Mouse (Mus musculus) thymus, postnatal 36 days (tissue): Measurements from ENCODE around the gene Tmem132d.
"Not testable (repeated sequence)": the region's sequence is repeated elsewhere in the genome, so short reads cannot be mapped to it uniquely, and the experiment has no call there.

Source experiments
- DNase-seq, 2 experiments: peaks; one replicate each; pipeline ENCODE4 v3.0.0; 2022; ENCODE audit warnings: mixed read lengths in 2 of 2

Tmem132d gene

GRCm38 (mm10) chr5:128072616-128073015 is 360.3 kb downstream of the Tmem132d start:
- no peak for DNase-seq

DNA sequence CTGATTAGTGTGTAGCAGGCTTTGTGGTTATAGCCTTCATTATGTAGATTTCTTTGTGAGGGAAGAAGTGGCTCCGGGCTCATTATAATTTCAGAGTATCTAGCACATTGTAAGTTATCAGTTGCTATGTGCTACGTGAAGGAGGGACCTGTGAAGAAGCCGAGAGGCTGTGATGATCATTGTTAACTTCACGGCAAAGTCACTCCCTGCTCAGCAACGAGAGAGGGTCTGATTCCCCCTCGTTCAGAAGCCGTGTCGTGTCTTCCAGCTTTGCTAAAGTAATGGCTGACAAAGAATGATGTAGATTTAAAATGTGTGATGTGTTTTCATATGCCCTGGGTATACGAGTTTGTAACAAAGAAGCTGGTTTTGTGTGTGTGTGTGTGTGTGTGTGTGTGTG is 391.1 kb downstream of the Tmem132d start:
- DNase-seq = no peak

- no peak for DNase-seq
These were observed 392.8 kb downstream of the Tmem132d start for GRCm38 (mm10) chr5:128040036-128040435.

GRCm38 (mm10) chr5:128027076-128027475 is 405.8 kb downstream of the Tmem132d start:
- no peak for DNase-seq

DNA sequence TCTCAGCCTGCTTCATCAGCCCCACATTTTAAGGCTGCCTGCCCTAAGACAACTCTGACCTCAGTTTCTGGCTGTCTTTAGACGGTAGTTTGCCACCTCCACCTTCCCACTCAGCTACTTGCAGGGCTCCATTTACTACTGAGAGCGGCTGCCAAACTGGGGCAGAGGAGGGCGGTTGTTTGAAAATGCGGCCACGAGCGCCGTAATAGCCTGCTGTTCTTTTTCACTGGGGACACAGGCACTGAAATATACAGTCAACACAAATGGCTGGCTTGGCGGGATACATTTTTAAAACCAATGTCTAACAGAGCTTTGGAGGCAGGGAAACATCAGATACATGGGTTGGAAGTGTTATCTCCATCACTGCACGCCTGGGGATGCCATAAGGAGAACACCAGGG is 428.2 kb downstream of the Tmem132d start:
- no peak for DNase-seq

DNA sequence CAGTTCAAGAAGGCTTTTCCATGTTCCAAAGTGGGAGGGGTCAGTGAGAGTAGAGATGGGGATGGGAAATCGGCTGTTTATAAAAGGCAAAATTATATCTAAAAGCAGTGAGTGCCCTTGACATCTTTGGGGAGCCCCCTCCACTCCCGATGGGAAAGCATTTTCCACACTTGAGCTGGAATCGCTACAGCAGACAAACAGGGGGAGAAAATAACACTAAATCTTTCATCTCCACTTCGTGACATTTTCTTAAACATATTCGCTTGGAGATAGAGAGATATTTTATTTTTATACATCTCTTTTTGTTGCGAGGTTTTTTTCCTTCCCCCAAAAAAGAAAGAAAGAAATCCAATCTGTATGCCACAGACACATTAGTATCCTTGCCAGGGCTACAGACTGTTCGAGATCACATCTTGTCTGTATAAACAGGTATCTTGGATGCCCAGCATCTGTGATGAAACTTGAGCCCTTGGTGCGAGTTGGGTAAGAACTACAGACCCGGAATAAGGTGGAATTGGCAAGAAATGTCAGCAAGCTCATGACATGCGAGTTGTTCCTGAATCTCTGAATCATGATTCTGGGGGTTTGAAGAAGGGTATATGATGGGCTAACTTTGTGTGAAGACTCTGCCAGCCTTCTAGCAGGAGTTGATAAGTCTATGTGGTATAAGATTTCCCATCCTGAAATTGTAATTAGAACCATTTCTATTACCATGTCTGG is 436.2 kb downstream of the Tmem132d start:
- DNase-seq = no peak

DNA sequence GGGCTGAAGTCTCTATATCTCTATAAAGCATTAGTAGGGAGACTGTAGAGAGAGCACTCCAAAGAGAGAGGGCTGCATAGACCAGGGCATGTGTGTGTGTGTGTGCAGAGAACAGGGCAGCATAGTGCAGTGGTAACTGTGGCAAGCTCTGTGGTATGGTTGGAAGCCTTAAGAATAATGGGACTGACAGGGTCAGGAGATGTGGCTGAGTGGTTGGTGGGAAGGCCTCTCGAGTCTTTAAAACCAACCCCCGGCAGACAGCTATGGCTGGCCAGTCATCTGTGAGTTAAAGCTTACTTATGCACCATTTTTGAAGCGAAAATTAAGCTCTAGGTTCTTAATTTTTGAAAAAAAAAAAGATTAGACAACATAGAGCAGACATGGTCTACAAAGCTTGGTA is 439.4 kb downstream of the Tmem132d start:
- DNase-seq = no peak

DNA sequence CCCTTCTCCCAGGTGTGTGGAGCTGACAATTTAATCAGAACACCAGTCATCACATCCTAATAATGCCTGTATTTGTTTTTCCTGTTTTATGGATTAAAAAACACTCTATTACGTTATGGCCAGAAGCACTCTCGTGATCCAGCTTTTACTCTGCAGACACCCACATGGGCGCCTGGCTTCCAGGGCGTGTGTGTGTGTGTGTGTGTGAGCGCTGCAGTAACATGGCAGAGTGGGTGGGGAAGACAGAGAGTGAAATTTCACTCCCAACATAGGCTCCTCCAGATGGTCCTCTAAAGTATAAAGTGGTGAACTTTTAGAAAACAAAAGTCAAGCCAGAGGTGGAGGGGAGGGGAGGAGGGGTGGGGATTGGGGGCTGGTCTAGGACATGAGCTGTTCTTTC is 442.1 kb downstream of the Tmem132d start:
- no peak for DNase-seq

- DNase-seq = not testable (repeated sequence)
These were observed 452.9 kb downstream of the Tmem132d start for GRCm38 (mm10) chr5:127980003-127980358.

DNA sequence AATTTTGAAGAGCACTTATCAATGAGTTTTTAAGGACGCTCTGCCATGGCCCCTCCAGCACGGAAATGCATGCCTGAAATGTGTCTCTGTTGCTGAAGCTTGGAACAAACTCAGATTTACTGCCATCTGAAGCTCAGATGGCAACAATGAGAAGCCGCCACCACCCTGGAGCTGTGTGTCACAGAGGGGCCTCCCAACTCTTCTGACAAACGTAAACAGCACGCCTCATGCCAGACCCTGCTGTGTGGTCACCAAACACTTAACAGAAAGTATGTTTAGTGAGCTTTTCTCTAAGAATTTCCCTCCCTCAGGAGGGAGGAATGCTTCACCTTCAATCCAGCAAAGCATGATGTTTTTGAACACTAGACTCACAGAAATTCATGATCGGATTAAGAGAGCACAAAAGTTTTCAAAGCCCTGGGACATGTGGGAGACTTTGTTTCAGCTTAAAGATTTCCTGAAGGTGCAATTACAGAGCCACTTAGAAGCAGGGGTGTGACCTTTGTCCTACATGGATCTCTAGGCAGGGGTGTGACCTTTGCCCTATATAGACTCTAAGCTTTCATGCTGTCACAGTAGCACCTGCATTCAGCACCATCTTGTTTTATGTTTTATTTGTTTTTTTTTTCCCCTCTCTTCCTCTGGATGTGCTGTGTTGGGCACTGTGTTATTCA is 453.4 kb downstream of the Tmem132d start:
- no peak for DNase-seq

DNA sequence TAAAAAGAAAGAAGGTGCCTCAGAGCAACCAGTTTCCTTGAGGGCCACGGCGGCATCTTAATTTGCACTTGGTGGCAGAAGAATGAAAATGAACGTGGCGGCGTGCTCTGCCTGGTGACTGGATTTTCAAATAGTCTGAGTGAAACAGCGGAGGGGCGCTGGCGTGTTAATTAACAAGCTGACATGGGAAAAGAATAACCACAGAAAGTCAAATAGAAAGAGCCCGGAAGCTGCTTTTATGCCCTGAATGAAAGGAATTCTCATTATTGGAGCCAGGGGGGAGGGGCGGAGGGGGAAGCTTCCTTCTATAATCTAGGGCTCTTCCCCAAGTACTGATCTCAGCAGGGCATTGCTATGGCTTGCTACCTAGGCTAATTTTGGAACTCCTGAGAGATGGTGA is 456.2 kb downstream of the Tmem132d start:
- no peak for DNase-seq

- no peak for DNase-seq
These were observed 467.2 kb downstream of the Tmem132d start for GRCm38 (mm10) chr5:127965700-127966099.

DNA sequence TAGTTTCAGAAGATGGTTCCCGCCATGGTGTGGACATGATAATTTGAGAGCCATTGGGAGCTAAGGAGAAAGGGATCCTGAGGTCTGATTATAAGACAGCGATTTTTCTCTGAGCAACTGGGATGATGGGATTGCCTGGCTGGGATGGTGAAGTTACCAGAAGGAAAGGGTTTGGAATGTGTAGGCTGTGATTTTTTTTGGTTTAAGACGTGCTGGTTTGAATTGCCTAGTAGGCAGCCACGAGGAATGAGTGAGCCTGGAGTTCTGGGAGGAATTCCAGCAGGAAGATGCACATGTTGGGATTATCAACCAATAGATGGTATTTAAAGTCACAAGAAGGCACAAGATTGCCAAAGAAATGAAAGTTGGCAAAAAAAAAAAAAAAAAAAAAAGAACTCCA is 470.2 kb downstream of the Tmem132d start:
- no peak for DNase-seq

DNA sequence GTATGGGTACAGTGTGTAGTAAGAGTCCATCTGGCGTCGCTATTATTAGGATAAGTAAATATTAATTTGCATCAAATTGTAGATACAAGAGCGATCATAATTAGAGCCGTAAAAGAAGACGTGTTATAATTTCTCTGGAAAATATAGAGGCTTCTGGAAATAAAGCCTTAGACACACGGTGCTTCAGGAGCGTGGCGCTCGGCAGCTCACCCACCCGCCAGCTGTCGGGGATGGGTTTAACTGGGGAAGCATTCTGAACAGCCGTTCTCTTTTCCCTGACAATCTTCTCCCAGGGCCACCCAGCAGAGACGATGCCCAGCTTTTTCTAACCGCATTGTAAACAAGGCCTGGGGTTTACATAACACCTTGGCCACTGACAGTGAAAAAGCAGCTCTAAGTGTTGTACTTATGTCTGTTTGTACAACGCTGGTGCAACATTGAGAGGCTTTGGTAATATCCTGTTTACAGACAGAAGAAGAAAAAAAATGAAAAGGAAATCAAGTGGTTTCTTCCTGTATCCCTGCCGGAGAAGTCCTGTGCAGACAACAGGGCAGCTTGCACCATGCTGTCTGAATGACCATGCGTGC is 476.3 kb downstream of the Tmem132d start:
- DNase-seq = no peak

GRCm38 (mm10) chr5:127954231-127954790 is 478.6 kb downstream of the Tmem132d start:
- DNase-seq = no peak

DNA sequence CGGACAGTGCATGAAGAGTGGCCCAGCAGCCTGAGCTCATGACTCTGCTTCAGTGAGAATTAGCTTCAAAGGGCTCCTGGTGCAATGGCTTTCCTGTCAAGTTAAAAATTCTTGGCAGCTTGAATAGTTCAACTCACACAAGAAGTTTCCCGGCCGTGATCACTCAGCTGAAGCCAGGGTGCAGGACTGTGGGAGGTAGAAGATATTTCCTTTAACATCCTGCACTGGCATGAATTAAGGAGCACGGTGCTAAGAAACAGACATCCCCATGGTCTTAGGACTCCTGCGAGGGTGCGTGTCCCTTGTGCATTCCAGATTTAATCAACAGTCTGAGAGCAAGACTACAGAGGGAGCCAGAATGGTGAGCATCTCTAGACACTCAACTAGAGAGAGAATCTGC is 480.1 kb downstream of the Tmem132d start:
- DNase-seq = no peak

DNA sequence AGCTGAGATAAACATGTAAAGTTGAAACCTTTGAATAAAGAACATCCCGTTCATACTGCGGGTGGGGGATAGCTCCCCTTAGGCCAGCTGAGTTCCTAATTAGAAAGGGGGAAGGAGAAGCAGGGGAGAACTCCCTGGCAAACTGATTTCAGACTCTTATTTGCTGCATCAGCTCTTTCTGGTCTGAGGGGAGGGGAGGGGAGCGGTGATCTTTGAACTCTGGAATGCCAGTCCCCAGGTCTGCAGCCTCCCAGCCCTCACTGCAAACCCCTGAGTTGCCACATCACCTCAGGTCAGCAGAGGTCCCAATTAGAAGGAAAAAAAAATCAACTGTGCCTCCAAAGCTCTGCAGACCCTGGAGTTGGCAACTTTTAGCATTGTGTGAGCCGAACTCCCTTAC is 482.3 kb downstream of the Tmem132d start:
- no peak for DNase-seq

- DNase-seq = no peak
These were observed 485.6 kb downstream of the Tmem132d start for GRCm38 (mm10) chr5:127947275-127947674.

DNA sequence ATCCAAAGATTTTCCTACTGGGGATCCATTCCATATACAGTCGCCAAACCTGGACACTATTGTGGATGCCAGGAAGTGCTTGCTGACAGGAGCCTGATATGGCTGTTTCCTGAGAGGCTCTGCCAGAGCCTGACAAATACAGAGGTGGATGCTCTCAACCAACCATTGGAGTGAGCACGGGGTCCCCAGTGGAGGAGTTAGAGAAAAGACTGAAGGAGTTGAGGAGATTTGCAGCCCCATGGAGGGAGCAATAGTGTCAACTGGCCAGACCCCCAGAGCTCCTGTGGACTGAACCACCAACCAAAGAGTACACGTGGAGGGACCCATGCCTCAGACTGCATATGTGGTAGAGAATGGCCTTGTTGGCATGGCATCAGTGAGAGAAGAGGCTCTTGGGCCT is 490.7 kb downstream of the Tmem132d start:
- DNase-seq = not testable (repeated sequence)

GRCm38 (mm10) chr5:127937914-127938313 is 495.0 kb downstream of the Tmem132d start:
- DNase-seq = no peak

GRCm38 (mm10) chr5:127929687-127930086 is 503.2 kb downstream of the Tmem132d start:
- DNase-seq = no peak

DNA sequence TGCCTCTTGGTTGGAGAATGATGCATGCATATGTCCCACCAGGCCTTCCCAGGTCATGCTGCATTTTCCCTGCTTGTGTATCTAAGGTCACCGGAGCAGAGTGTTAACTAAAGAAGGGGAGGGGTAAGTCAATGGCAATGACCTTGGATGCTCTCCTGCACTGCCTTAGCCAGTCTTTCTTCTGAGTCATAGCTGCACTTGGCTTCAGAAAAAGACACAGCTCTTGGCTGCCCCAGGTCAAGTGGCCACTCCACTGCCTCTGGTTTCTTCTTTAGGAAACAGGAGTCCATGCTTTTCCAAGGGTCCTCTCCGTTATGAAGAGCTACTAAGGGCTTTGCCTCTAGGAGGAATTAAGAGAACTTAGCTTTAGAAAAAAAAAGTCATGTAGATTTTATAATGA is 506.2 kb downstream of the Tmem132d start:
- DNase-seq = no peak

GRCm38 (mm10) chr5:127924106-127924505 is 508.8 kb downstream of the Tmem132d start:
- no peak for DNase-seq

DNA sequence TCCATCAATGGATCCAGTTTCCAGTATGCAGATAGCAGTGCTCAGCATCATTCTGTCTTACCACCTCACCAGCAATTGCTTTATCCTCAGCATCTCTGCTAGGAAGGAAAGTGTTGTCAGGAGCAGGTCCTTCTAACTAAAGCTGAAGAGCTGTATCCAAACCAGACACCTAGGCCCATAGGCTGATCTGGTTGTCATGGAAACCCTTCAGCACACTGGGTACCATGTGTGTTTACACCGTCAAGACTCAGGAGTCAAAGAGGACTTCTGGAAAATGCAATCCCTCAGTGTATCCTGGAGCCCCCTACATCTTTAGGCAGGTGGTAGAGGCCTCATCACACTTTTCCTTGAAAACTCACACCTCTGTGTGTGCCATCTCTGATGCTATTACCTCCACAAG is 513.7 kb downstream of the Tmem132d start:
- no peak for DNase-seq
